Mouse (Mus musculus) liver, adult (tissue): ENCODE data around the gene Olfr1440.

Source experiments
- GATA4 ChIP-seq: IDR thresholded peaks from 2 replicates; pipeline ENCODE4 v1.6.1; 2014; ENCODE audit warnings: mild to moderate bottlenecking, low read length; ENCODE audit not compliant: insufficient replicate concordance

Gene Olfr1440

DNA sequence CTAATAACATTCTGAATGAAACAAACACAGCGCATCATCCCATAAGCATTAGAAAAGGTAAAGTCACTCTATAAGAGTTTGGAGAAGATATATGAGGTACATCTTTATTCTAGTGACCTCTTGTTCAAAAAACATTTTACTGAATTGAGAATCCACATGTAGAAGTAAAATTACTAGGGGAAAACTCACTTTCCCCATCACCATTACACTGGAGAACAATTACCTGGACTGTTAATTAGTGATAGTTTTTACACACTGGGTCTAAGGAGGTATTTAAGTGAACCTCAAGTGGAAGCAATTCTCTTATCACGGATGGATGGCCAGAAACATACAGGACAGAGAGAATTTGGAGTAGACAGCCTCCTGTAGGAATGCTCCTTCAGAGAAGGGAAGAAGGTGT lies at the start of gene Olfr1440:
Gene Olfr1440, plus strand, starts transcription at position 301 of the 400 bp plus-strand sequence.
- TF ChIP-seq GATA4: no peak

- TF ChIP-seq GATA4: no peak
Measured at GRCm38 (mm10) chr19:12373004-12373403, 14.1 kb upstream of the Olfr1440 start.

GRCm38 (mm10) chr19:12374465-12375025 lies 12.5 kb upstream of the Olfr1440 start:
- no peak for TF ChIP-seq GATA4

GRCm38 (mm10) chr19:12413737-12414136 lies 26.7 kb downstream of the Olfr1440 start:
- TF ChIP-seq GATA4: no peak

GRCm38 (mm10) chr19:12417361-12417760 lies 30.3 kb downstream of the Olfr1440 start, which contains the start of gene Olfr1441:
Gene Olfr1441, plus strand, starts transcription at chr19:12417433.
- no peak for TF ChIP-seq GATA4

GRCm38 (mm10) chr19:12418312-12418711 lies 31.2 kb downstream of the Olfr1440 start:
- TF ChIP-seq GATA4: no peak

- no peak for TF ChIP-seq GATA4
Measured at GRCm38 (mm10) chr19:12420555-12420954, 33.5 kb downstream of the Olfr1440 start.

- TF ChIP-seq GATA4: no peak
Measured at GRCm38 (mm10) chr19:12421680-12422079, 34.6 kb downstream of the Olfr1440 start.

- TF ChIP-seq GATA4: no peak
Measured at GRCm38 (mm10) chr19:12427101-12427500, 40.0 kb downstream of the Olfr1440 start.

GRCm38 (mm10) chr19:12427605-12428004 lies 40.5 kb downstream of the Olfr1440 start, which contains the start of gene Pfpl:
Gene Pfpl, plus strand, starts transcription at chr19:12427905.
- no peak for TF ChIP-seq GATA4

DNA sequence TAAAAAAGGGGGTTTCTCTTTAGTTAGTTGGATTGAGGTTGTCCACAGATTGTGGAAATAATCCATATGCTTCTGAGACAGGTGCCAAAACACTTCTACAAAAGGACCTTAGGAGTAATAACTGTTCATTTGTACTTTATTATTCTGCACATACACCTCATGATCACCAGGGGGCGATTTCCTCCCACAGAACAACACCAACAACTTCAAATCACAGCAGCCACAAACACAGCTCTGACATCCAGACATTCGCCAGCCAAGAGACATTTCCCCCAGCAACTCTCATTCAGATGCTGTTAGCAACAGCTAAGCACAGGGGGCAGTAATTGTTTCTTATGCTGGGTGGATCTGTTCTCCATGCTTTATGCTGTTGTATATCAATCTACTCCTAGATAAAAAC lies 46.0 kb downstream of the Olfr1440 start:
- TF ChIP-seq GATA4: no peak

GRCm38 (mm10) chr19:12435011-12435416 lies 47.9 kb downstream of the Olfr1440 start:
- no peak for TF ChIP-seq GATA4

- TF ChIP-seq GATA4: no peak
Measured at GRCm38 (mm10) chr19:12435750-12436524, 48.9 kb downstream of the Olfr1440 start.

GRCm38 (mm10) chr19:12439581-12439980 lies 52.5 kb downstream of the Olfr1440 start:
- TF ChIP-seq GATA4: no peak

DNA sequence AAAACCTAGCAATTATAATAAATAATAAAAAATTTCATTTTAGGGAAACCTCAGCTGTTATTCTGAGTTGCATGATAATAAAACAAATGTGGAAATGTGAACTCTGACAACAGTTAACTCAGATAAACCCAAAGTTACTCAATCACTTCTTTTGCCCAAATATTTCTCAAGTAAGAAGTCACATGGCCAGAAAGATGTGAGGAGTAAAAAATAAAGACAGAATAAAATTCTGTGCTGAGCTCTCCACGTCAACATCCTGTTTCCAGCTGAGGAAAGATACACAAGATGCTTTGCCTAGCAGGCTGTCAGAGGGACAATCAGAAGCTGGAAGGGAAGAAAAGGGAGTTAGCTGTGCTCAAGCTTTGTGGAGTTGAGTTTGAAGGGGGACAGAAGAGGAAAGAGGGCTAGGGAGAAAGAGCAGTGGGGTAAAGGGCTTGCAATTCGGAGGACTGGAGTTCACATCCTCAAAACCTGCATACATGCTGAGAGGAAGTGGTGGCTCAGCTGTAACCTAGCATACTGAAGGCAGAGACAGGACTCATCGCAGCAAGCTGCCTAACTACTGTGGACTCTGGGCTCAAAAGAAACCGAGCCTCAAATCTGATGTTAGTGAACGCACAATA lies 53.1 kb downstream of the Olfr1440 start:
- no peak for TF ChIP-seq GATA4

DNA sequence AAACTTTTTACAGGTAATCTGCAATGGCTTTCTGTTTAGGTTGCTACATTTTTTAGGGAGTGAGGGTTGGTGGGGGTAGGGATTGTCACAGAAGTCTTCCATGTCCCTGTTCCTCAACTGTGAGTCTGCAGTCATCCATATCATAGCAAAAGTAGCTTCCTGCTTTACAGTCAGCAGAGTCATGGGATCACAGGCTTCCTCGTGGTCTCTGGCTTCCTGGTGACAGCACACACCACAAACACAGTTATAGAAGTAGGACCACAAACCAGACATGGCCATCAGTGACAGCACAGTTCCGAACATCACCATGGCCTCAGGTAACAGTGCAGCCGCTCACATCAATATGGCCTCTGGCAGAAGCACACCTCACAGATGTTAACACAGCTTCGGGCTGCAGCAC lies 55.5 kb downstream of the Olfr1440 start:
- TF ChIP-seq GATA4: no peak
